Mouse (Mus musculus): ENCODE measurements around the gene Cxcl10. TPM values are rescaled to one million over a fixed set of nuclear protein-coding genes. Genes with fewer than 3 reads are reported as not detected.

Gene Cxcl10
- polyA plus RNA-seq, 1 experiment from 2014 or later: 16.5 TPM

- no peak overlapping the region for H3K4me2 ChIP-seq (ENCODE audit: low read depth, low read length)
- no peak overlapping the region for H3K9ac ChIP-seq (ENCODE audit: low read length)
- H3K27me3 ChIP-seq (ENCODE audit: control insufficient read depth, insufficient read depth, low read length): no peaks in the 10 kb centered on the region
- H3K27ac ChIP-seq (ENCODE audit: low read length): no peak overlapping the region
- no peaks in the 10 kb centered on the region for H3K36me3 ChIP-seq (ENCODE audit: control insufficient read depth, insufficient read depth)
- no peaks in the 10 kb centered on the region for H3K9me3 ChIP-seq (replicated peaks; ENCODE audit: control insufficient read depth, low read length)
- WGBS: 27% methylated on average over 2 of the region's 2 CpGs
- ATAC-seq (replicated peaks; ENCODE audit: extremely low read depth, insufficient read depth, low FRiP score): no peak
- peaks cover 3% of the 10 kb centered on the region for H3K4me1 ChIP-seq (ENCODE audit: control insufficient read depth, insufficient read depth, low read length)
- no peak overlapping the region for H3K4me3 ChIP-seq (ENCODE audit: low read length)
These were observed 23.9 kb upstream of the Cxcl10 start for GRCm38 (mm10) chr5:92372605-92373004.

- Histone ChIP-seq H3K4me3 (ENCODE audit: low read length) (no peak overlapping the region), H3K27ac (ENCODE audit: low read length) (no peak overlapping the region), H3K9me3 (replicated peaks; ENCODE audit: control insufficient read depth, low read length) (no peaks in the 10 kb centered on the region), H3K9ac (ENCODE audit: low read length) (no peak overlapping the region), H3K36me3 (ENCODE audit: control insufficient read depth, insufficient read depth) (no peaks in the 10 kb centered on the region), H3K4me2 (ENCODE audit: low read depth, low read length) (no peak overlapping the region), H3K4me1 (ENCODE audit: control insufficient read depth, insufficient read depth, low read length) (peaks cover 3% of the 10 kb centered on the region; the same call in 1 of the 2 replicates), H3K27me3 (ENCODE audit: control insufficient read depth, insufficient read depth, low read length) (no peaks in the 10 kb centered on the region)
- ATAC-seq (replicated peaks; ENCODE audit: extremely low read depth, insufficient read depth, low FRiP score): no peak
- 81% methylated on average over 14 of the region's 14 CpGs for WGBS
These were observed 22.8 kb upstream of the Cxcl10 start for GRCm38 (mm10) chr5:92371361-92371976.

- no peak overlapping the region for H3K27ac ChIP-seq (ENCODE audit: low read length)
- no peak for ATAC-seq (replicated peaks; ENCODE audit: extremely low read depth, insufficient read depth, low FRiP score)
- H3K4me1 ChIP-seq (ENCODE audit: control insufficient read depth, insufficient read depth, low read length): peaks cover 3% of the 10 kb centered on the region; the same call in 1 of the 2 replicates
- no peak overlapping the region for H3K4me3 ChIP-seq (ENCODE audit: low read length)
- no peaks in the 10 kb centered on the region for H3K36me3 ChIP-seq (ENCODE audit: control insufficient read depth, insufficient read depth)
- no peak overlapping the region for H3K9ac ChIP-seq (ENCODE audit: low read length)
- no peak overlapping the region for H3K4me2 ChIP-seq (ENCODE audit: low read depth, low read length)
- H3K9me3 ChIP-seq (replicated peaks; ENCODE audit: control insufficient read depth, low read length): no peaks in the 10 kb centered on the region
- H3K27me3 ChIP-seq (ENCODE audit: control insufficient read depth, insufficient read depth, low read length): no peaks in the 10 kb centered on the region
- WGBS: 89% methylated on average over 6 of the region's 6 CpGs
These were observed 22.2 kb upstream of the Cxcl10 start for GRCm38 (mm10) chr5:92370891-92371290.

GRCm38 (mm10) chr5:92370392-92370791, 21.7 kb upstream of the Cxcl10 start:
- ATAC-seq (replicated peaks; ENCODE audit: extremely low read depth, insufficient read depth, low FRiP score): no peak
- Histone ChIP-seq H3K27me3 (ENCODE audit: control insufficient read depth, insufficient read depth, low read length) (no peaks in the 10 kb centered on the region), H3K27ac (ENCODE audit: low read length) (no peak overlapping the region), H3K9me3 (replicated peaks; ENCODE audit: control insufficient read depth, low read length) (no peaks in the 10 kb centered on the region), H3K9ac (ENCODE audit: low read length) (no peak overlapping the region), H3K4me2 (ENCODE audit: low read depth, low read length) (no peak overlapping the region), H3K4me1 (ENCODE audit: control insufficient read depth, insufficient read depth, low read length) (peaks cover 3% of the 10 kb centered on the region; the same call in 1 of the 2 replicates), H3K36me3 (ENCODE audit: control insufficient read depth, insufficient read depth) (no peaks in the 10 kb centered on the region), H3K4me3 (ENCODE audit: low read length) (no peak overlapping the region)
- WGBS: 82% methylated on average over 6 of the region's 6 CpGs

- ATAC-seq (replicated peaks; ENCODE audit: extremely low read depth, insufficient read depth, low FRiP score): peak; percentile 67; the same call in 1 of the 2 replicates
- Histone ChIP-seq H3K36me3 (ENCODE audit: control insufficient read depth, insufficient read depth) (no peaks in the 10 kb centered on the region), H3K4me2 (ENCODE audit: low read depth, low read length) (no peak overlapping the region), H3K4me3 (ENCODE audit: low read length) (no peak overlapping the region), H3K9me3 (replicated peaks; ENCODE audit: control insufficient read depth, low read length) (no peaks in the 10 kb centered on the region), H3K4me1 (ENCODE audit: control insufficient read depth, insufficient read depth, low read length) (peaks cover 3% of the 10 kb centered on the region; the same call in 1 of the 2 replicates), H3K9ac (ENCODE audit: low read length) (no peak overlapping the region), H3K27ac (ENCODE audit: low read length) (no peak overlapping the region), H3K27me3 (ENCODE audit: control insufficient read depth, insufficient read depth, low read length) (no peaks in the 10 kb centered on the region)
- WGBS: 57% methylated on average over 13 of the region's 13 CpGs
These were observed 20.7 kb upstream of the Cxcl10 start for GRCm38 (mm10) chr5:92369151-92369994.

GRCm38 (mm10) chr5:92368392-92368791, 19.7 kb upstream of the Cxcl10 start:
- no peaks in the 10 kb centered on the region for H3K36me3 ChIP-seq (ENCODE audit: control insufficient read depth, insufficient read depth)
- no peak overlapping the region for H3K4me2 ChIP-seq (ENCODE audit: low read depth, low read length)
- peaks cover 3% of the 10 kb centered on the region; the same call in 1 of the 2 replicates for H3K4me1 ChIP-seq (ENCODE audit: control insufficient read depth, insufficient read depth, low read length)
- H3K9ac ChIP-seq (ENCODE audit: low read length): no peak overlapping the region
- ATAC-seq (replicated peaks; ENCODE audit: extremely low read depth, insufficient read depth, low FRiP score): peak; percentile 73
- no peaks in the 10 kb centered on the region for H3K27me3 ChIP-seq (ENCODE audit: control insufficient read depth, insufficient read depth, low read length)
- no peak overlapping the region for H3K27ac ChIP-seq (ENCODE audit: low read length)
- no peaks in the 10 kb centered on the region for H3K9me3 ChIP-seq (replicated peaks; ENCODE audit: control insufficient read depth, low read length)
- no peak overlapping the region for H3K4me3 ChIP-seq (ENCODE audit: low read length)
- 46% methylated on average over 10 of the region's 10 CpGs for WGBS

GRCm38 (mm10) chr5:92366565-92366964, 17.9 kb upstream of the Cxcl10 start:
- Histone ChIP-seq H3K27me3 (ENCODE audit: control insufficient read depth, insufficient read depth, low read length) (no peaks in the 10 kb centered on the region), H3K9ac (ENCODE audit: low read length) (no peak overlapping the region), H3K4me3 (ENCODE audit: low read length) (no peak overlapping the region), H3K9me3 (replicated peaks; ENCODE audit: control insufficient read depth, low read length) (no peaks in the 10 kb centered on the region), H3K27ac (ENCODE audit: low read length) (no peak overlapping the region), H3K4me1 (ENCODE audit: control insufficient read depth, insufficient read depth, low read length) (peaks cover 3% of the 10 kb centered on the region; the same call in 1 of the 2 replicates), H3K36me3 (ENCODE audit: control insufficient read depth, insufficient read depth) (no peaks in the 10 kb centered on the region), H3K4me2 (ENCODE audit: low read depth, low read length) (no peak overlapping the region)
- WGBS: 69% methylated on average over 6 of the region's 6 CpGs
- no peak for ATAC-seq (replicated peaks; ENCODE audit: extremely low read depth, insufficient read depth, low FRiP score)

GRCm38 (mm10) chr5:92365146-92365705, 16.5 kb upstream of the Cxcl10 start:
- ATAC-seq (replicated peaks; ENCODE audit: extremely low read depth, insufficient read depth, low FRiP score): no peak
- no peak overlapping the region for H3K9ac ChIP-seq (ENCODE audit: low read length)
- H3K27ac ChIP-seq (ENCODE audit: low read length): no peak overlapping the region
- no peak overlapping the region for H3K4me2 ChIP-seq (ENCODE audit: low read depth, low read length)
- 74% methylated on average over 11 of the region's 11 CpGs for WGBS
- no peaks in the 10 kb centered on the region for H3K27me3 ChIP-seq (ENCODE audit: control insufficient read depth, insufficient read depth, low read length)
- H3K9me3 ChIP-seq (replicated peaks; ENCODE audit: control insufficient read depth, low read length): no peaks in the 10 kb centered on the region
- H3K4me1 ChIP-seq (ENCODE audit: control insufficient read depth, insufficient read depth, low read length): peaks cover 3% of the 10 kb centered on the region; the same call in 1 of the 2 replicates
- no peak overlapping the region for H3K4me3 ChIP-seq (ENCODE audit: low read length)
- H3K36me3 ChIP-seq (ENCODE audit: control insufficient read depth, insufficient read depth): no peaks in the 10 kb centered on the region

- Histone ChIP-seq H3K4me3 (ENCODE audit: low read length) (no peak overlapping the region), H3K4me1 (ENCODE audit: control insufficient read depth, insufficient read depth, low read length) (peaks cover 3% of the 10 kb centered on the region; the same call in 1 of the 2 replicates), H3K27me3 (ENCODE audit: control insufficient read depth, insufficient read depth, low read length) (no peaks in the 10 kb centered on the region), H3K27ac (ENCODE audit: low read length) (no peak overlapping the region), H3K36me3 (ENCODE audit: control insufficient read depth, insufficient read depth) (no peaks in the 10 kb centered on the region), H3K9ac (ENCODE audit: low read length) (no peak overlapping the region), H3K9me3 (replicated peaks; ENCODE audit: control insufficient read depth, low read length) (no peaks in the 10 kb centered on the region), H3K4me2 (ENCODE audit: low read depth, low read length) (no peak overlapping the region)
- WGBS: 87% methylated on average over 5 of the region's 5 CpGs
- ATAC-seq (replicated peaks; ENCODE audit: extremely low read depth, insufficient read depth, low FRiP score): no peak
These were observed 15.3 kb upstream of the Cxcl10 start for GRCm38 (mm10) chr5:92364011-92364410.
